In genomic region chrX:96107427-96108291, GRCm38 (mm10) we compare ENCODE assay signal across 8 mouse cellular contexts. TPM values are rescaled to one million over a fixed set of nuclear protein-coding genes. Genes with fewer than 3 reads are reported as not detected.
DNase-seq lines count a peak whose midpoint lies in the region; ATAC-seq lines count a peak whose summit lies in the region.

No protein-coding gene starts in this region.

- no peaks in the 10 kb centered on the region for H3K9me3 ChIP-seq in kidney, embryonic 15.5 days (replicated peaks)
- no peaks in the 10 kb centered on the region for H3K9me3 ChIP-seq in heart, embryonic 15.5 days (replicated peaks)

- H3K4me2 ChIP-seq in kidney, embryonic 15.5 days: no peak overlapping the region
- H3K4me2 ChIP-seq in heart, embryonic 15.5 days: no peak overlapping the region

- WGBS in kidney, embryonic 15.5 days: 65% methylated on average over 3 of the region's 3 CpGs
- WGBS in heart, embryonic 15.5 days: 47% methylated on average over 3 of the region's 3 CpGs

- no peak for ATAC-seq in kidney, embryonic 15.5 days (replicated peaks; ENCODE audit: low FRiP score)
- ATAC-seq in heart, embryonic 15.5 days (replicated peaks; ENCODE audit: insufficient number of reproducible peaks, insufficient read depth, low FRiP score, low read depth): 0 out of 2 replicates have a peak, but pooled peaks have one; percentile 14

- H3K4me3 ChIP-seq in kidney, embryonic 15.5 days (replicated peaks): no peak overlapping the region
- no peak overlapping the region for H3K4me3 ChIP-seq in heart, embryonic 15.5 days

- peak; percentile 52 for DNase-seq in kidney, adult 11 months
- DNase-seq in cerebellum, adult 9-11 months: peak; percentile 4
- DNase-seq in lung, postnatal 10 days: peak; percentile 67
- DNase-seq in layer of hippocampus, postnatal 36 days: no peak
- no peak for DNase-seq in left cerebral cortex, adult 18-20 months (ENCODE audit: low spot score in 2 of 2)
- DNase-seq in layer of hippocampus, adult 9-10 months (ENCODE audit: low spot score): no peak

- no peaks in the 10 kb centered on the region for H3K4me1 ChIP-seq in kidney, embryonic 15.5 days
- no peaks in the 10 kb centered on the region; the same call in 1 of the 2 replicates for H3K4me1 ChIP-seq in heart, embryonic 15.5 days (replicated peaks)

- H3K27ac ChIP-seq in kidney, embryonic 15.5 days: no peak overlapping the region
- H3K27ac ChIP-seq in heart, embryonic 15.5 days: 0 out of 2 replicates have a peak overlapping the region, but pooled peaks have one; percentile 31

- no peaks in the 10 kb centered on the region for H3K27me3 ChIP-seq in kidney, embryonic 15.5 days
- H3K27me3 ChIP-seq in heart, embryonic 15.5 days: no peaks in the 10 kb centered on the region

- no peaks in the 10 kb centered on the region for H3K36me3 ChIP-seq in kidney, embryonic 15.5 days
- H3K36me3 ChIP-seq in heart, embryonic 15.5 days: no peaks in the 10 kb centered on the region

- no peak overlapping the region for H3K9ac ChIP-seq in kidney, embryonic 15.5 days
- no peak overlapping the region for H3K9ac ChIP-seq in heart, embryonic 15.5 days

RNA-seq across cellular contexts. Expression of gene Msn, which starts 11.8 kb away (rescaled TPM):
- 125 and 132 TPM in 2 replicates for polyA plus RNA-seq in kidney, embryonic 15.5 days (2015; fragmentation: Nextera tagmentation; extraction: Ambion mirVana)
- polyA plus RNA-seq in heart, embryonic 15.5 days (2015; fragmentation: Nextera tagmentation; extraction: Ambion mirVana): 172 and 194 TPM in 2 replicates
- 10 to 100 TPM; 15.4 to 19.1 TPM for total RNA-seq in layer of hippocampus, postnatal 36 days (2021)
- 10 to 100 TPM; 18.6 to 20.2 TPM for total RNA-seq in left cerebral cortex, adult 18-20 months (2021)

Comparison
In these comparisons a context has a peak if more than half of its experiments do, and no peak if none do; other contexts are left out.
1. DNase-seq: peak in kidney, adult 11 months (single experiment), cerebellum, adult 9-11 months (single experiment) and lung, postnatal 10 days (single experiment); none in layer of hippocampus, postnatal 36 days (0 of 2), left cerebral cortex, adult 18-20 months (0 of 2) and layer of hippocampus, adult 9-10 months (single experiment).